Mouse (Mus musculus): ENCODE measurements around the gene Mapk8. TPM values are rescaled to one million over a fixed set of nuclear protein-coding genes. Genes with fewer than 3 reads are reported as not detected.

Mapk8 gene
- total and polyA plus RNA-seq, 2 experiments from 2014 or later = 30.6 to 67.0 TPM

DNA sequence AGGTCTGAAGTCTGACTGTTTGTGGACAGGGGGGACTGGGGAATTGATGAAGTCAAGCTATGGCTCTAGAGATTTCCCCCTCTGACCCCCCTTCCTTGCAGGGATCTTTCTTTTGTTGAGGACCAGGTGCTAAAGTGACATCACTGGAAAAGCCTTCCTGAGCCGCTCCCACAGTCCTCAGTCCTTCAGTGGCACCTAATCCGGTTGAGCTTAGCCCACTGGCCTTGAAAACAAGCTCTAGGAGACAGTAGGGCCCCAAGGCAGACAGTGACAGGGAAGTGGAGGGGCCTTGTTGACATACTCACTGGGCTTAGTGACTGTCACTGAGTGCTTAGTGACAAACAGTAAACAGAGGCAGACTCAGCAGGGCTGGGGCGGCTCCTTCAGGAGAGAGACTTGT, 24.4 kb upstream of the Mapk8 start, which contains the start of gene Frmpd2:
Gene Frmpd2 (plus strand): TSS at position 366 of the 400 bp plus-strand sequence.
- H3K9me3 ChIP-seq (ENCODE audit: low read length) = no peaks in the 10 kb centered on the region
- 40% methylated on average over 3 of the region's 3 CpGs for WGBS
- H3K9ac ChIP-seq (replicated peaks; ENCODE audit: low read length) = no peak within 1 kb of the TSS
- H3K4me3 ChIP-seq (ENCODE audit: low read length) = no peak within 1 kb of the TSS
- ATAC-seq (no peak), DNase-seq (ENCODE audit: low spot score) (no peak)
- no peaks in the 10 kb centered on the region for H3K4me1 ChIP-seq (ENCODE audit: insufficient read depth, low read length)
- no peak within 1 kb of the TSS for H3K27ac ChIP-seq
- H3K27me3 ChIP-seq (ENCODE audit: insufficient read depth, low read length) = no peaks in the 10 kb centered on the region
- TF ChIP-seq CTCF (IDR thresholded peaks at IDR 0.05; ENCODE audit: low read depth) = no peak
- H3K36me3 ChIP-seq (ENCODE audit: insufficient read depth, low read length) = no peaks in the 10 kb centered on the region
- no peak within 1 kb of the TSS for H3K4me2 ChIP-seq (ENCODE audit: low read depth, low read length)

GRCm38 (mm10) chr14:33467766-33468165, 20.8 kb upstream of the Mapk8 start:
- DNase-seq (ENCODE audit: low spot score) (no peak), ATAC-seq (no peak)
- Histone ChIP-seq H3K4me1 (ENCODE audit: insufficient read depth, low read length) (no peaks in the 10 kb centered on the region), H3K27ac (no peak overlapping the region), H3K4me2 (ENCODE audit: low read depth, low read length) (no peak overlapping the region), H3K36me3 (ENCODE audit: insufficient read depth, low read length) (no peaks in the 10 kb centered on the region), H3K9ac (replicated peaks; ENCODE audit: low read length) (no peak overlapping the region), H3K27me3 (ENCODE audit: insufficient read depth, low read length) (no peaks in the 10 kb centered on the region), H3K4me3 (ENCODE audit: low read length) (no peak overlapping the region), H3K9me3 (ENCODE audit: low read length) (no peaks in the 10 kb centered on the region)
- no peak for TF ChIP-seq CTCF (IDR thresholded peaks at IDR 0.05; ENCODE audit: low read depth)
- 82% methylated on average over 6 of the region's 6 CpGs for WGBS

- no peak for DNase-seq (ENCODE audit: low spot score)
- Histone ChIP-seq H3K9ac (replicated peaks; ENCODE audit: low read length) (no peak overlapping the region), H3K4me2 (ENCODE audit: low read depth, low read length) (no peak overlapping the region), H3K27ac (no peak overlapping the region), H3K4me1 (ENCODE audit: insufficient read depth, low read length) (no peaks in the 10 kb centered on the region), H3K9me3 (ENCODE audit: low read length) (no peaks in the 10 kb centered on the region), H3K4me3 (ENCODE audit: low read length) (no peak overlapping the region), H3K36me3 (ENCODE audit: insufficient read depth, low read length) (no peaks in the 10 kb centered on the region), H3K27me3 (ENCODE audit: insufficient read depth, low read length) (no peaks in the 10 kb centered on the region)
- WGBS = 49% methylated on average over 3 of the region's 3 CpGs
- TF ChIP-seq CTCF (IDR thresholded peaks at IDR 0.05; ENCODE audit: low read depth) = no peak
- no peak for ATAC-seq
Measured at GRCm38 (mm10) chr14:33463658-33464057, 16.7 kb upstream of the Mapk8 start.

- DNase-seq (ENCODE audit: low spot score) = no peak
- H3K9me3 ChIP-seq (ENCODE audit: low read length) = no peaks in the 10 kb centered on the region
Measured at GRCm38 (mm10) chr14:33450331-33450730, 3.4 kb upstream of the Mapk8 start.

DNA sequence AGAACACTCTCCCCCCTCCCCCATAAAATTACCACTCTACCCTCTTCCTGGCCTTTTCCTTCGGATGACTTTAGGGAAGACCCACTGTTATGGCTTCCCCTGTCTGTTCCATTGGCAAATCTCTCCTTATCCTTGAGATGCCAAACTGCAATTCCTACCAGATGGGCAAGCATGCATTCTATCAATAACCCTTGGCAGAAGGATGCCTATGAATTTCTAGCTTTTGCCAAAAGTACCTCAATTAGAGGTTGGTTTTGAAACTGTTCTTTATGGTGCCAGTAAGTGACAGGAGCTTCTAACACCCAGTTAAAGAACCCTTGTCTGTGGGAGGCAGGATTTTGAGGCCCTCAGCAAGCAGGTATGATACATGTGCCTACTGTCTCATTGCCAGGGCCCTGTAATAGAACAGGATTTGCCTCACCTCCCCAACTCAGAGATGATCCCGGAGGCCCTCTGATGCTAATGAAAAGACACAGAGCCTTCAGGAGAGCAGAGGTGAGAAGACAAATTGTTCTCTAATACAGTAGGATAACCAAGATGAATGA, 2.4 kb upstream of the Mapk8 start:
- H3K27me3 ChIP-seq (ENCODE audit: insufficient read depth, low read length) = no peaks in the 10 kb centered on the region
- no peak overlapping the region for H3K4me2 ChIP-seq (ENCODE audit: low read depth, low read length)
- no peak for TF ChIP-seq CTCF (IDR thresholded peaks at IDR 0.05; ENCODE audit: low read depth)
- H3K9me3 ChIP-seq (ENCODE audit: low read length) = no peaks in the 10 kb centered on the region
- H3K4me3 ChIP-seq (ENCODE audit: low read length) = no peak overlapping the region
- no peak overlapping the region for H3K27ac ChIP-seq
- no peak overlapping the region for H3K9ac ChIP-seq (replicated peaks; ENCODE audit: low read length)
- WGBS = 84% methylated on average over 2 of the region's 2 CpGs
- DNase-seq (ENCODE audit: low spot score) (no peak), ATAC-seq (no peak)
- H3K4me1 ChIP-seq (ENCODE audit: insufficient read depth, low read length) = peaks cover 11% of the 10 kb centered on the region; the same call in 1 of the 2 replicates
- H3K36me3 ChIP-seq (ENCODE audit: insufficient read depth, low read length) = no peaks in the 10 kb centered on the region

More at GRCm38 (mm10) chr14:33450331-33450730, 3.4 kb upstream of the Mapk8 start:
- Histone ChIP-seq H3K36me3 (ENCODE audit: insufficient read depth, low read length) (no peaks in the 10 kb centered on the region), H3K27ac (no peak overlapping the region), H3K4me3 (ENCODE audit: low read length) (no peak overlapping the region), H3K27me3 (ENCODE audit: insufficient read depth, low read length) (no peaks in the 10 kb centered on the region), H3K9ac (replicated peaks; ENCODE audit: low read length) (no peak overlapping the region), H3K4me1 (ENCODE audit: insufficient read depth, low read length) (peaks cover 7% of the 10 kb centered on the region; the same call in 1 of the 2 replicates), H3K4me2 (ENCODE audit: low read depth, low read length) (no peak overlapping the region)
- no peak for TF ChIP-seq CTCF (IDR thresholded peaks at IDR 0.05; ENCODE audit: low read depth)
- ATAC-seq = no peak

GRCm38 (mm10) chr14:33448276-33448675, 1.3 kb upstream of the Mapk8 start:
- Histone ChIP-seq H3K27ac (no peak overlapping the region), H3K4me2 (ENCODE audit: low read depth, low read length) (no peak overlapping the region), H3K9me3 (ENCODE audit: low read length) (no peaks in the 10 kb centered on the region), H3K9ac (replicated peaks; ENCODE audit: low read length) (no peak overlapping the region), H3K4me1 (ENCODE audit: insufficient read depth, low read length) (peaks cover 12% of the 10 kb centered on the region; the same call in 1 of the 2 replicates), H3K27me3 (ENCODE audit: insufficient read depth, low read length) (no peaks in the 10 kb centered on the region), H3K36me3 (ENCODE audit: insufficient read depth, low read length) (no peaks in the 10 kb centered on the region), H3K4me3 (ENCODE audit: low read length) (no peak overlapping the region)
- no peak for DNase-seq (ENCODE audit: low spot score)
- TF ChIP-seq CTCF (IDR thresholded peaks at IDR 0.05; ENCODE audit: low read depth) = no peak
- WGBS = 87% methylated on average over 4 of the region's 4 CpGs
- no peak for ATAC-seq

GRCm38 (mm10) chr14:33446561-33447023, 366 bp downstream of the Mapk8 start:
- no peaks in the 10 kb centered on the region for H3K36me3 ChIP-seq (ENCODE audit: insufficient read depth, low read length)
- WGBS = 2% methylated on average over 46 of the region's 72 CpGs
- TF ChIP-seq CTCF (IDR thresholded peaks at IDR 0.05; ENCODE audit: low read depth) = no peak
- H3K9me3 ChIP-seq (ENCODE audit: low read length) = no peaks in the 10 kb centered on the region
- no peaks in the 10 kb centered on the region for H3K27me3 ChIP-seq (ENCODE audit: insufficient read depth, low read length)
- H3K4me3 ChIP-seq (ENCODE audit: low read length) = peak overlapping the region; percentile 96
- H3K27ac ChIP-seq = peak overlapping the region; percentile 89
- peak overlapping the region; percentile 76 for H3K4me2 ChIP-seq (ENCODE audit: low read depth, low read length)
- DNase-seq (ENCODE audit: low spot score) (no peak), ATAC-seq (no peak)
- peak overlapping the region; percentile 91 for H3K9ac ChIP-seq (replicated peaks; ENCODE audit: low read length)
- H3K4me1 ChIP-seq (ENCODE audit: insufficient read depth, low read length) = peaks cover 12% of the 10 kb centered on the region; the same call in 1 of the 2 replicates
